Mouse (Mus musculus) G1E (cell line): ENCODE results near the gene Mmrn1. TPM values are rescaled to one million over a fixed set of nuclear protein-coding genes. Genes with fewer than 3 reads are reported as not detected.

ENCODE experiments used
- ATAC-seq: 2 replicates; pipeline ENCODE4 v1.8.0; 2016; ENCODE audit warnings: mild to moderate bottlenecking; ENCODE audit not compliant: insufficient number of reproducible peaks, poor library complexity, low FRiP score, severe bottlenecking; ENCODE audit errors: extremely low read depth
- DNase-seq: peaks from one replicate; pipeline ENCODE4 v3.0.0; 2012; ENCODE audit warnings: low spot score
- H3K27me3 ChIP-seq: 2 replicates; pipeline ENCODE4 v1.6.1; 2012; ENCODE audit warnings: mild to moderate bottlenecking, low read length, inconsistent platforms; ENCODE audit not compliant: insufficient read depth
- H3K36me3 ChIP-seq: replicated peaks from 2 replicates; pipeline ENCODE3; 2012; ENCODE audit warnings: mild to moderate bottlenecking, inconsistent platforms
- H3K4me1 ChIP-seq: 2 replicates; pipeline ENCODE4 v1.6.1; 2012; ENCODE audit warnings: low read depth, low read length, inconsistent platforms, mixed read lengths; ENCODE audit not compliant: insufficient read depth
- H3K4me3 ChIP-seq: 2 replicates; pipeline ENCODE4 v1.5.1; 2012; ENCODE audit warnings: low read depth, mild to moderate bottlenecking, inconsistent platforms, low read length, moderate library complexity, mixed read lengths
- H3K9me3 ChIP-seq: replicated peaks from 2 replicates; pipeline ENCODE4 v1.6.1; 2012; ENCODE audit warnings: inconsistent platforms
- CTCF ChIP-seq: IDR thresholded peaks from 2 replicates; pipeline ENCODE4 v1.5.1; 2012; ENCODE audit warnings: low read depth, low read length, inconsistent platforms, mixed read lengths
- GATA1 ChIP-seq: IDR thresholded peaks from 2 replicates; pipeline ENCODE4 v1.6.1; 2012; ENCODE audit warnings: borderline replicate concordance, low read length, inconsistent platforms, mixed read lengths
- GATA2 ChIP-seq: IDR thresholded peaks from 2 replicates; pipeline ENCODE4 v1.6.1; 2012; ENCODE audit warnings: low read depth, low read length, inconsistent platforms, borderline replicate concordance
- POLR2AphosphoS5 ChIP-seq: IDR thresholded peaks from 2 replicates; pipeline ENCODE4 v1.6.1; 2012; ENCODE audit warnings: low read depth, low read length, inconsistent platforms; ENCODE audit not compliant: insufficient replicate concordance
- TAL1 ChIP-seq: conservative IDR thresholded peaks from 2 replicates; pipeline ENCODE4 v1.6.1; 2012; ENCODE audit warnings: low read depth, low read length, inconsistent platforms, mixed read lengths
- polyA plus RNA-seq: library from polyadenylated mRNA; stranded (reverse); fragments of >175 nt; gene quantifications from 2 replicates; pipeline ENCODE4 v1.2.3, GENCODE M21; 2012
- total RNA-seq, 2 experiments: library from RNA; stranded (forward) in 1 of 2; stranded (reverse) in 1 of 2; fragments of 200-1000 nt in 1 of 2; fragments of >200 nt in 1 of 2; fragmentation: Nextera tagmentation in 1 of 2; gene quantifications; 2 replicates each; pipeline ENCODE4 v1.2.3; 2014 to 2017

The Mmrn1 gene
- total and polyA plus RNA-seq, 3 experiments, result 0.11 TPM; not detected in 2

GRCm38 (mm10) chr6:60986914-60987313, 62.1 kb downstream of the Mmrn1 start:
- TF ChIP-seq TAL1, result no peak
- TF ChIP-seq CTCF, result no peak
- no peak for TF ChIP-seq GATA2
- no peak for TF ChIP-seq GATA1
- no peak for TF ChIP-seq POLR2AphosphoS5
- Histone ChIP-seq H3K27me3 (no peaks in the 10 kb centered on the region), H3K36me3 (no peaks in the 10 kb centered on the region), H3K4me3 (no peak overlapping the region), H3K9me3 (no peaks in the 10 kb centered on the region), H3K4me1 (no peaks in the 10 kb centered on the region)
- DNase-seq (no peak), ATAC-seq (no peak)

- DNase-seq (no peak), ATAC-seq (no peak)
- Histone ChIP-seq H3K4me3 (no peak overlapping the region), H3K9me3 (no peaks in the 10 kb centered on the region), H3K36me3 (no peaks in the 10 kb centered on the region), H3K4me1 (no peaks in the 10 kb centered on the region), H3K27me3 (no peaks in the 10 kb centered on the region)
- TF ChIP-seq TAL1, result no peak
- no peak for TF ChIP-seq GATA1
- no peak for TF ChIP-seq CTCF
- TF ChIP-seq GATA2, result no peak
- TF ChIP-seq POLR2AphosphoS5, result no peak
Observed at GRCm38 (mm10) chr6:60987804-60988203, 63.0 kb downstream of the Mmrn1 start.

DNA sequence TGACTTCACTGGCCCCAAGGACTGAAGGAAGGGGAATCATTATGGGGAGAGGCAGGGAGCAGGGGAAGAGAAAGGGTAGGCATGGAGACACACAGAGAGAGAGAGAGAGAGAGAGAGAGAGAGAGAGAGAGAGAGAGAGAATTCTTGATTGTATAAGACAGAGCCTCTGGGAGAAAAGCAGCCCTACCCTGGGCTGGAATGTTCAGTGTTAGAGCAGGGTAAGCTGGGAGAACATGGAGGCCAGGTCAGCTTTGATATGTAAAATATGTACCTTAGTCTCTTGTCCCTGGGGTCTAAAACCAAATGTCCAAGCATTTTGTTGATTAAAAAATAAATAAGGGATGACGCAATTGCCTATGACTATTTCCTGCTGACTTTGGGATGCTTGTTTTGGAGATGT, 67.6 kb downstream of the Mmrn1 start:
- DNase-seq (no peak), ATAC-seq (no peak)
- no peak overlapping the region for H3K4me3 ChIP-seq
- H3K9me3 ChIP-seq, result no peaks in the 10 kb centered on the region
- no peaks in the 10 kb centered on the region for H3K27me3 ChIP-seq
- H3K4me1 ChIP-seq, result no peaks in the 10 kb centered on the region
- no peaks in the 10 kb centered on the region for H3K36me3 ChIP-seq
- TF ChIP-seq TAL1, result no peak
- no peak for TF ChIP-seq POLR2AphosphoS5
- TF ChIP-seq CTCF, result no peak
- no peak for TF ChIP-seq GATA1
- no peak for TF ChIP-seq GATA2

GRCm38 (mm10) chr6:60993386-60994108, 68.8 kb downstream of the Mmrn1 start:
- ATAC-seq, result no peak

GRCm38 (mm10) chr6:60994114-60994513, 69.3 kb downstream of the Mmrn1 start:
- Histone ChIP-seq H3K9me3 (no peaks in the 10 kb centered on the region), H3K4me1 (no peaks in the 10 kb centered on the region), H3K4me3 (no peak overlapping the region), H3K27me3 (no peaks in the 10 kb centered on the region), H3K36me3 (no peaks in the 10 kb centered on the region)
- no peak for ATAC-seq
- no peak for TF ChIP-seq GATA1
- DNase-seq, result no peak

More at GRCm38 (mm10) chr6:60993386-60994108, 68.8 kb downstream of the Mmrn1 start:
- no peak for DNase-seq
- Histone ChIP-seq H3K4me1 (no peaks in the 10 kb centered on the region), H3K4me3 (no peak overlapping the region), H3K27me3 (no peaks in the 10 kb centered on the region), H3K36me3 (no peaks in the 10 kb centered on the region), H3K9me3 (no peaks in the 10 kb centered on the region)
- no peak for TF ChIP-seq GATA1
- no peak for TF ChIP-seq POLR2AphosphoS5
- no peak for TF ChIP-seq GATA2
- TF ChIP-seq TAL1, result no peak
- no peak for TF ChIP-seq CTCF

GRCm38 (mm10) chr6:60994521-60994920, 69.7 kb downstream of the Mmrn1 start:
- Histone ChIP-seq H3K4me3 (no peak overlapping the region), H3K4me1 (no peaks in the 10 kb centered on the region), H3K27me3 (no peaks in the 10 kb centered on the region), H3K36me3 (no peaks in the 10 kb centered on the region), H3K9me3 (no peaks in the 10 kb centered on the region)
- ATAC-seq (no peak), DNase-seq (no peak)
- no peak for TF ChIP-seq POLR2AphosphoS5
- TF ChIP-seq CTCF, result no peak
- TF ChIP-seq GATA1, result no peak
- no peak for TF ChIP-seq GATA2
- no peak for TF ChIP-seq TAL1

DNA sequence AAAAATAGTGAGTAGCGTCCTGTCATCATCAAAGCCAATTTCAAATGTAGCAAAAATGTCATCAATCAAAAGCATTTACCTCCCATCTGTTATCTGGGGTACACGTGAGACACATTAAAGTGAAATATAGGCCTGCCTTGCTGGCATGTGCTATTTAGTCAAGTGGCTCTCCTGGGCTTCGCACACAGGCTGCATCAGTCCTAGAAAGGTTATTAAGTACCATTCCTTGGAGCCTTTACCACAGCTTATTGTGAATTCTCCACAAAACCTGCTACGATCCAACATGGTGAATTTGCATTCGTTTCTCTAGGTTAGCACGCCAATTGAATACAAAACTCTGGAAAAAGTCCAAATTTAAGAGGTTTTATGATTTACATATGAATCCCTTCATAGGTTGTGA, 70.8 kb downstream of the Mmrn1 start:
- Histone ChIP-seq H3K9me3 (no peaks in the 10 kb centered on the region), H3K4me3 (no peak overlapping the region), H3K4me1 (no peaks in the 10 kb centered on the region), H3K36me3 (no peaks in the 10 kb centered on the region), H3K27me3 (no peaks in the 10 kb centered on the region)
- TF ChIP-seq TAL1 (no peak), CTCF (no peak), POLR2AphosphoS5 (no peak), GATA1 (no peak), GATA2 (no peak)
- DNase-seq, result no peak
- ATAC-seq, result no peak
